27 mouse cellular contexts compared by ENCODE assay signal in the genomic region with DNA sequence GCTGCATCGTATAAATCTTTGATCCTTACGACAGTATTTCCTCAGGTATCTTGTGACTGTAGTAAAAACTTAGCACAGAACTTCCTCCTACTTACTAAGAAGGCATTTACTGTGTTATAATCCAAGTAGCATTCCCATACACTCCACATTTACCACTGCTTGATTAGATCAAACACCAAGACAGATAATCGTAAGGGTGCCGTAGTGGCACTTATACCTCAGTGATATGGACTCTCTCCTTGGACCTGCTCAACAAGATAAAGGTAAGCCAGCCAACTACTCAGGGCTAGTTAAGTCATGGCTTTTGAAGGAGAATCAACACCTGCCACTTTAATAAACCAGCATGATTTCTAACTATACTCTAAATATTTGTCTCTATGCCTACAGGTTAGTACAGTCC. TPM values are rescaled to one million over a fixed set of nuclear protein-coding genes. Genes with fewer than 3 reads are reported as not detected.
DNase-seq lines count a peak whose midpoint lies in the region; ATAC-seq and TF ChIP-seq lines count a peak whose summit lies in the region.
"Had no signal": no experiment of that assay in that cellular context is flagged by ENCODE, and none has a peak within 500 bp of the region (broad histone marks: within the 10 kb centered on the region; RNA-seq: fewer than 3 reads in every experiment).

No protein-coding gene starts in this region.

- no peak overlapping the region for H3K9ac ChIP-seq in heart, adult 2 months (ENCODE audit: low read depth, low read length)
- H3K9ac ChIP-seq in intestine, embryonic 16.5 days (ENCODE audit: low read depth, low read length), result no peak overlapping the region
- H3K9ac ChIP-seq: embryonic facial prominence, embryonic 13.5 days; embryonic facial prominence, embryonic 15.5 days; forebrain, embryonic 12.5 days had no signal

- no peak overlapping the region for H3K4me2 ChIP-seq in intestine, embryonic 16.5 days (ENCODE audit: low read depth, low read length)
- H3K4me2 ChIP-seq: embryonic facial prominence, embryonic 13.5 days; embryonic facial prominence, embryonic 15.5 days; forebrain, embryonic 12.5 days had no signal

- peak; percentile 44 for DNase-seq in heart, adult 11 months
- no peak for DNase-seq in heart, adult 2 months
- DNase-seq in thymus, adult 2 months, result no peak
- DNase-seq in ovary, postnatal 14 days (ENCODE audit: low spot score), result no peak
- no peak for DNase-seq in frontal cortex, postnatal 14 days (ENCODE audit: low spot score in 2 of 2)
- DNase-seq: adrenal gland, adult 2 months; adrenal gland, postnatal 10 days; adrenal gland, postnatal 25 days; B cell, adult 2 months; cerebellum, adult 11 months; cerebellum, adult 18-20 months; cerebellum, adult 8-10 months; cerebellum, adult 9-11 months; cerebellum, postnatal 14 days; cerebellum, postnatal 36 days; embryo, embryonic 11 days had no signal

- H3K79me2 ChIP-seq in heart, adult 2 months (replicated peaks; ENCODE audit: control insufficient read depth, insufficient read depth, low read length), result peaks cover 3% of the 10 kb centered on the region

- TF ChIP-seq CTCF in heart, adult 2 months (IDR thresholded peaks at IDR 0.05), result no peak
- TF ChIP-seq CTCF in thymus, adult 2 months (IDR thresholded peaks at IDR 0.05; ENCODE audit: borderline replicate concordance, control insufficient read depth, extremely low read depth, insufficient read depth, low read length, poor library complexity), result no peak

- TF ChIP-seq EP300 in heart, adult 2 months (IDR thresholded peaks at IDR 0.05; ENCODE audit: insufficient read depth, low read depth, low read length), result no peak

- ATAC-seq in intestine, embryonic 16.5 days, result peak; percentile 79
- 0 out of 2 replicates have a peak, but pooled peaks have one; percentile 14 for ATAC-seq in megakaryocyte progenitor cell, adult 5-6 weeks (replicated peaks; ENCODE audit: poor library complexity)
- ATAC-seq: CD4-positive, CD25-positive, alpha-beta regulatory T cell, adult 4 months; forebrain, embryonic 14.5 days had no signal

- 94% methylated on average over 4 of the region's 4 CpGs for WGBS in heart, adult 2 months
- 79% methylated on average over 4 of the region's 4 CpGs for WGBS in intestine, embryonic 16.5 days
- 93% methylated on average over 4 of the region's 4 CpGs for WGBS in thymus, adult 2 months

- no peak overlapping the region for H3K27ac ChIP-seq in heart, adult 2 months
- no peak overlapping the region for H3K27ac ChIP-seq in intestine, embryonic 16.5 days (ENCODE audit: low read length)
- H3K27ac ChIP-seq in thymus, adult 2 months (ENCODE audit: control insufficient read depth, insufficient read depth, low read length), result no peak overlapping the region
- H3K27ac ChIP-seq: embryonic facial prominence, embryonic 13.5 days; embryonic facial prominence, embryonic 15.5 days; forebrain, embryonic 10.5 days; forebrain, embryonic 12.5 days had no signal

- no peak overlapping the region for H3K4me3 ChIP-seq in heart, adult 2 months
- no peak overlapping the region for H3K4me3 ChIP-seq in intestine, embryonic 16.5 days (ENCODE audit: low read length)
- no peak overlapping the region for H3K4me3 ChIP-seq in thymus, adult 2 months (ENCODE audit: control insufficient read depth, insufficient read depth, low read length)
- H3K4me3 ChIP-seq: embryonic facial prominence, embryonic 13.5 days; embryonic facial prominence, embryonic 15.5 days; erythroblast, embryonic 14.5 days; forebrain, embryonic 10.5 days; forebrain, embryonic 12.5 days had no signal

- no peaks in the 10 kb centered on the region; the same call in 1 of the 2 replicates for H3K4me1 ChIP-seq in heart, adult 2 months (ENCODE audit: control insufficient read depth, insufficient read depth, low read length)
- H3K4me1 ChIP-seq in intestine, embryonic 16.5 days (ENCODE audit: control insufficient read depth, insufficient read depth, low read length), result no peaks in the 10 kb centered on the region
- peaks cover 11% of the 10 kb centered on the region for H3K4me1 ChIP-seq in thymus, adult 2 months (replicated peaks; ENCODE audit: control insufficient read depth, insufficient read depth, low read length)
- H3K4me1 ChIP-seq: embryonic facial prominence, embryonic 13.5 days; embryonic facial prominence, embryonic 15.5 days; forebrain, embryonic 10.5 days; forebrain, embryonic 12.5 days had no signal

- TF ChIP-seq POLR2A in heart, adult 2 months (IDR thresholded peaks at IDR 0.05; ENCODE audit: insufficient read depth, low read depth, low read length), result no peak
- TF ChIP-seq POLR2A in thymus, adult 2 months (IDR thresholded peaks at IDR 0.05; ENCODE audit: control insufficient read depth, extremely low read depth, insufficient read depth, low read length, poor library complexity), result no peak

- H3K27me3 ChIP-seq in heart, adult 2 months (ENCODE audit: control insufficient read depth, insufficient read depth, low read length), result no peaks in the 10 kb centered on the region
- H3K27me3 ChIP-seq in intestine, embryonic 16.5 days (replicated peaks; ENCODE audit: control insufficient read depth, insufficient read depth, low read length), result no peaks in the 10 kb centered on the region
- no peaks in the 10 kb centered on the region for H3K27me3 ChIP-seq in thymus, adult 2 months (ENCODE audit: control insufficient read depth, insufficient read depth, low read length)
- H3K27me3 ChIP-seq: CH12.LX; embryonic facial prominence, embryonic 13.5 days; embryonic facial prominence, embryonic 15.5 days; forebrain, embryonic 12.5 days had no signal

- H3K36me3 ChIP-seq in heart, adult 2 months (ENCODE audit: control insufficient read depth, insufficient read depth, low read length), result no peaks in the 10 kb centered on the region
- no peaks in the 10 kb centered on the region; the same call in 1 of the 2 replicates for H3K36me3 ChIP-seq in intestine, embryonic 16.5 days (ENCODE audit: control insufficient read depth, insufficient read depth, low read length)
- H3K36me3 ChIP-seq in thymus, adult 2 months (ENCODE audit: control insufficient read depth, insufficient read depth, low read length), result peaks cover 13% of the 10 kb centered on the region; the same call in 1 of the 2 replicates

- H3K9me3 ChIP-seq in intestine, embryonic 16.5 days (ENCODE audit: control insufficient read depth, low read length), result no peaks in the 10 kb centered on the region
- H3K9me3 ChIP-seq: embryonic facial prominence, embryonic 13.5 days; embryonic facial prominence, embryonic 15.5 days; forebrain, embryonic 10.5 days; forebrain, embryonic 12.5 days; G1E had no signal

- intact Hi-C loops in heart, adult 2 months (cut with DNase I), result no loop called here

RNA-seq across cellular contexts. Expression of gene Erbin, which starts 39.1 kb away (rescaled TPM):
- 10 to 100 TPM; 44.0 to 47.5 TPM for total RNA-seq in heart, adult 2 months (2021)
- polyA plus RNA-seq in heart, adult 2 months (2012; rRNA removed), result 6.2 and 11.9 TPM in 2 replicates
- polyA plus RNA-seq in intestine, embryonic 16.5 days (2015; fragmentation: Nextera tagmentation; extraction: Ambion mirVana), result 12.9 and 14.2 TPM in 2 replicates
- total RNA-seq in megakaryocyte progenitor cell, adult 5-6 weeks (2015), result 86.9 and 96.9 TPM in 2 replicates
- 72.9 and 92.5 TPM in 2 replicates for total RNA-seq in megakaryocyte progenitor cell, adult 5-6 weeks (2017)
- 19.7 and 20.4 TPM in 2 replicates for polyA plus RNA-seq in thymus, adult 2 months (2012; rRNA removed)
